Mouse (Mus musculus) activated CD4-positive, CD25-positive, alpha-beta regulatory T cell, adult 9 weeks (primary cell): ENCODE results near the gene Olfr553. TPM values are rescaled to one million over a fixed set of nuclear protein-coding genes. Genes with fewer than 3 reads are reported as not detected.

Experiments
- polyA plus RNA-seq: library from polyadenylated mRNA; unstranded; fragments of 100-300 nt; shearing (Covaris generic); gene quantifications from one replicate; pipeline ENCODE4 v1.2.1, GENCODE M21; 2017

Gene Olfr553
- polyA plus RNA-seq = not detected

DNA sequence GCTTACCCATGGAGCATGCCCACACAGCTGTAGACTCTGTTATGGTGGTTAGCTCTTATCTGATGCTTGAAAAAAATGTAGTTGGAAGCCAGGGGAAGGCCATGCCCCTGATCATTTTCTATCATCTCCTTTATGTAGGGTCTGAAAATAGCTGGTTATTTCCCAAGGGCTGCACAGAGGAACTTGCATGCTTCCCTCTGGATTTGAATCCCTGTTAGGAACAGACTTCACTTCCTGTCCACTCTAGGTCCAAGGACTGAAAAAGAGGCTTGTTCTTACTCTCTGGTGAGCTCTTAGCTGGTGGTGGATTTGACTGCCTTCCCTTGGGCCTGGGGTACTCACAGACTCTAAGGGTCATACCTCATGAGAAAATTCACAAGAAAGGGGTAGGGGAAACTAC, at the start of gene Olfr553:
TSS of gene Olfr553 (minus strand) at position 101 of the 400 bp plus-strand sequence.

DNA sequence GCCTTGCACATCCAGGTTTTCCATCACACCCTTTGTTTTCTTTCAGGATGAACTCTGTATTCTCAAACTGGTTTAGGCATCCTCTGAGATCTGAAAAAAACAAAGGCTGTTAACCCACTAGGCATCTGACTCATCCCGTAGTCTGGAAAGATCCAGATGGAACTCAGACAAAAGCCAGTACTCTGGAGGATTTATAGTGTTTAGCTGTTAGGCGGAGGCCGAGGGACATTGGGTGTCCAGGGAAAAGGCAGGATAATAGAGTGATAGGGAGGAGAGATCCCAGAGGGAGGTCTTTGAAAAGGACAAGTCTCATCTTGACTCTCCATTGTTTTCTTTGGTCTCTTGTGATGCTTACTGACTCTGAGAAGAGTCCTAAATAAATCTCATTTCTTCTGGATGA, 46.6 kb upstream of the Olfr553 start, which contains the start of gene Olfr556:
TSS of gene Olfr556 (plus strand) at position 301 of the 400 bp plus-strand sequence.

DNA sequence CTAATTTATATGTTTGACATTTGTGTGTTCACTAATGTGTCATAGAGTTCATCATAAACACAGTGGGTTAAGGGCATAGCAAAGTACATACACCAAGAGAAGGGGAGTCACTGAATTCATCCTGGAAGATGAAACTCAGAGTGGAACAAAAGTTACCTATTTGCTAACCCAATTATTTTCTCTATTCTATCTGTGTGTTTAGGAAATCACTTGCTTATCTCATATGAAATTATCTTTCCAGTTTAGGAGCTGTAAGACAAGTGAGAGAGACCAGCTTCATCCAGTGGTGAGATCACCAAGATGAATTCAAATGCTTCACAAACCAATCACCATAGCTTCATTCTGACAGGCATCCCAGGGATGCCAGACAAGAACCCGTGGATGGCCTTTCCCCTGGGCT, 40.5 kb upstream of the Olfr553 start, which contains the start of gene Olfr555:
TSS of gene Olfr555 (plus strand) at position 301 of the 400 bp plus-strand sequence.

DNA sequence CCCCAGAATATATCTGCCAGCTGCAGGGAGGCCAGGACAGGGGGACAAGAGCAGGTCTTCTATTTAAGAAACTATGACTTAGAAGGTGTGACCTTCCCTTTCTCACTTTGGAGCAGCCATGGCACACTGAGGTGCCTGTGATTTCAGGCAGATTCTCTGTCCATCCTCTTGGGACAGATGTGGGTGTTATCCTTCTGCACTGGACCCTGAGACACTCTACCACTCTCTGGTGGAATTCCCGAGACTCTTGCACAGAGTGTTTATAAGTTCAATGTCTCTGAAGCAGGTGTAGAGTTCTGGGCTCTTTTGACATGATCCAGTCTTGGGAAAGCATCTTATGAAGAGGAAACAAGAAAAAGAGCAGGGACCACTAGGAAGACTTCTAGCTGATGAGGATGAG, 20.1 kb upstream of the Olfr553 start, which contains the start of gene Olfr554:
TSS of gene Olfr554 (plus strand) at position 301 of the 400 bp plus-strand sequence.

DNA sequence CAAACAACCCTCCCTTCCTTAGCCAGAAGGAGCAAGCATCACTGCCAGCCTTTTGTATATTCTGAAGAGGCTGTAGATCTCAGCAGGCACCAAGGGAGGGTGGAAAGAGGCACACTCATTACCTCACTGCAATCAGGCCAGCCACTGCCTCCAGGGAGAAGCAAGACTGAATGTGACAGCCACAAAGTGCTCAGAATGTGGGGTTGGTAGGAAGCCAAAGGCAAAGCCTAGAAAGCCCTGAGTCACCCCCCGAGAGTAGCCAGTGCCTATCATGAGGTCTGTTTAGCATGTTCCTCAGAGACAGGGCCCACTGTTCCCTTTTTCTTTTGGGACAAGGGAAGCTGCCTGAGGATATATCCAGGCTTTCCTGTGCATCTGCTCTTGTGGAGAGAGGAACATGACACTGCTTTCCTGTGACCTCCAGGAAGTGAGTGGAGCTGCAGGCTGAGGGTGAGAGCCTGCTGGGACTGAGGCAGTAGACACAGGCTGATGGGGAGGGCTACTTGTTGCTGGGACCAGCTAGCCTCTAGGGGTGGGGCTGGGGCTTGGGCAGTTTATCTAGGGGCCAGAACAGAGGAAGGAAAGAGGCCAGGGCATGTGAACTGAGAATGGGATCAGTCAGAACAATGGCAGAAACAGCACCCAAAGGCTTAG, 20.5 kb downstream of the Olfr553 start, which contains the start of gene Olfr552:
TSS of gene Olfr552 (plus strand) at position 393 of the 654 bp plus-strand sequence.

DNA sequence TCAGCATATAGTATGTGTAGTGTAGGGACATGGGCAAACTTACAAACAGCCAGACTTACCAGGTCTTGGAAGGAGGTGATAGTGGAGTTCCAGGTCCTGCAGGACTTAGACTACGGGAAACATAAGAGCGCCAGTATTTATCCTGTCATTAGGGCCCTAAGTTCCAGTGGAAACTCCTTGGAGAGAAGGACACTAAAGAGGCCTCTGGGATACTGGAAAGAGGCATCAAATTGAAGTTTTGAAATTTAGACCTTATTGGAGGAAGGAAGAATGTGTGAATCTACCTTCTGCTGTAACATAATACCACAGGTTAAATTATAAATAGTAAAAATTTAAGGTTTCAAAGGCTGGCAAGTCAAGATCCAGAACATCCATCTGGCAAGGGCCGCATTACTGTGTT, 26.2 kb downstream of the Olfr553 start, which contains the start of gene Olfr551:
TSS of gene Olfr551 (minus strand) at position 101 of the 400 bp plus-strand sequence.

DNA sequence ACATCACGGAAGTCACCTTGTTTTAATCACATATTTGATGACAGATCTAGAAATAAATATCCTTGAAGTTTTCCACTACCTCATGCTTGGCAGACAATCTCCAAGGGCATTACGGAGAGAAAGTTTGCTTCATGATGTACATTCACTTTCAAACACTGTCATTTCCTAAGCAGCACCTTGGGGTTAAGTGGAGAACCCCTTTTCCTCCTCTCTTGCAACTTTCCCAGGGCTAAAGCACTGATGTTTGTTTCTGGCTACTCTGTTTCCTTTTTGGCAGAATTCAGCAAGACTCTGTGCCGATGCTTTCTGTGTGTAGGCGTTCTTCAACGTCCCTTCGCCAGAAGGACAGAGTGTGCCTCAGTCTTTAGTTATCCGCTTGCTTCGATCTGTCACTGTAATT, 46.9 kb downstream of the Olfr553 start, which contains the start of gene Olfr550:
TSS of gene Olfr550 (plus strand) at position 301 of the 400 bp plus-strand sequence.

DNA sequence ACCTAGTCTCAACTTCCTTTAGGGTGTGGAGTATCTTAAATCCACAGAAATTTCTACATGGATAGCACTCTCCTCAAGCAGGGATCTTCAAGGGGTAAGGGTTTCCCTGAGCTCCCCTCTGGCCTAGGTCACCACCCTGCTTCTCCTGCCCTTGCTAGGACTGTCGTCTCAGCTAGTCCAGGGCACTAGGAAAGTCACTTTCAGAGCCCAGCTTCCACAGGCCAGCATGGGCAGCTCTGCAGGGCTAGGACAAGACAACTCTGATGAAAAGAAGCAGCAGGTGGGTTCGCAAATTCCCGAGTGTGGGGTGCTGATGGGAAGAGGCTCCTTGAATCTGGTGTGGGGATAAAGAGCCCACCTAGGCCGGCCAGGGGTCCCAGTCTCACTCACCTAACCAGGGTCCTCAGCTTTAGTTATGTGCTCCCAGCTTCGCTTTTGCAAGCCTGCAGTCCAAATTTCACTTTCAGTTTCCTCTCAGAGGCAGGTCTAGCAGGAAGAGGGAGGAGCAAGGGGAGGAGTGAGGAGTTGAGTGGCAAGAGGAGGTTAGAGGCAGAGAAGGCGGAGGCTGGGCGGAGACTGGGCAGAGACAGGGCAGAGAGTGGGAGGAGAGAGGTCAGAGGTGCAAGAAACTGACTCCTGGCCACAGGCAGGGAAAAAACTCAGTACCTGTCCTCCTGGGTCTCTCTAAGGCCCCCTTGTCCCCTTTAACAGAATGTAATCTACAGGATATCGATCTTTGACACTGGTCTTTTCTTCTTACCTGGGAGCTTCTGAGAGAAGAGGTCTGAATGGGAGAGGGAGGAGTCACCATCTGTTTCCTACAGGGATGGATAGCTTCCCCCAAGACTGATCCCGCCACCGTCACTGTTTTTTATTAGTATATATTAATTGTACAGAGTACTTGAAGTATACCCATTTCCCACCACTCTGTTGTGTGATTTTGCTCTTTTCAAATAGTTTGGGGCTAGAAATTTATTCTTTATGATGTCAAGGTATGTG, 52.7 kb downstream of the Olfr553 start, which contains the start of gene Trim21:
TSS of gene Trim21 (minus strand) at position 488 of the 999 bp plus-strand sequence.

Other genes starting within 250 kb of the Olfr553 start
- gene Rrm1, start 176.5 kb downstream of the Olfr553 start, polyA plus RNA-seq = 54.6 TPM
- gene Olfr543, start 136.5 kb downstream of the Olfr553 start, polyA plus RNA-seq = not detected
- gene Olfr544, start 129.9 kb downstream of the Olfr553 start, polyA plus RNA-seq = not detected
- 0.09 TPM for gene Olfr545, start 118.6 kb downstream of the Olfr553 start, polyA plus RNA-seq
- gene Olfr547, start 83.5 kb downstream of the Olfr553 start, polyA plus RNA-seq = not detected
- not detected for gene Olfr548-ps1, start 77.3 kb downstream of the Olfr553 start, polyA plus RNA-seq
- not detected for gene Olfr549, start 68.3 kb downstream of the Olfr553 start, polyA plus RNA-seq
- 116 TPM for gene Trim21, start 52.7 kb downstream of the Olfr553 start, polyA plus RNA-seq
- not detected for gene Olfr550, start 46.8 kb downstream of the Olfr553 start, polyA plus RNA-seq
- not detected for gene Olfr551, start 26.3 kb downstream of the Olfr553 start, polyA plus RNA-seq
- not detected for gene Olfr552, start 20.4 kb downstream of the Olfr553 start, polyA plus RNA-seq
- not detected for gene Olfr554, start 20.2 kb upstream of the Olfr553 start, polyA plus RNA-seq
- gene Olfr555, start 40.6 kb upstream of the Olfr553 start, polyA plus RNA-seq = not detected
- gene Olfr556, start 46.7 kb upstream of the Olfr553 start, polyA plus RNA-seq = not detected
- gene Trim68, start 69.1 kb upstream of the Olfr553 start, polyA plus RNA-seq = 17.4 TPM
- gene Olfr557, start 77.7 kb upstream of the Olfr553 start, polyA plus RNA-seq = not detected
- gene Olfr558, start 84.0 kb upstream of the Olfr553 start, polyA plus RNA-seq = not detected
- gene Olfr33, start 100.9 kb upstream of the Olfr553 start, polyA plus RNA-seq = not detected
- gene Olfr559, start 109.3 kb upstream of the Olfr553 start, polyA plus RNA-seq = not detected
- not detected for gene Olfr560, start 141.1 kb upstream of the Olfr553 start, polyA plus RNA-seq
- gene Olfr78, start 141.3 kb upstream of the Olfr553 start, polyA plus RNA-seq = not detected
- gene Olfr561, start 153.0 kb upstream of the Olfr553 start, polyA plus RNA-seq = not detected
- not detected for gene Olfr564, start 185.3 kb upstream of the Olfr553 start, polyA plus RNA-seq
- gene Olfr566, start 240.5 kb upstream of the Olfr553 start, polyA plus RNA-seq = not detected